Mouse (Mus musculus): ENCODE results near the gene Gm20795. TPM values are rescaled to one million over a fixed set of nuclear protein-coding genes. Genes with fewer than 3 reads are reported as not detected.
"Not testable (repeated sequence)": the region's sequence is repeated elsewhere in the genome, so short reads cannot be mapped to it uniquely, and the experiment has no call there.

Gm20795 gene
- total RNA-seq (2017) = not detected in 3 replicates

GRCm38 (mm10) chrY:40804614-40805013 is at the start of gene Gm20795:
Gene Gm20795 (plus strand): TSS chrY:40804914.
- not testable (repeated sequence) for ATAC-seq (replicated peaks; ENCODE audit: insufficient number of reproducible peaks, low FRiP score, low TSS enrichment, poor library complexity, severe bottlenecking)

GRCm38 (mm10) chrY:40775665-40776064 is 29.0 kb upstream of the Gm20795 start, which contains the start of gene Gm21797:
Gene Gm21797 (minus strand): TSS chrY:40775765.
- ATAC-seq (replicated peaks; ENCODE audit: insufficient number of reproducible peaks, low FRiP score, low TSS enrichment, poor library complexity, severe bottlenecking) = not testable (repeated sequence)

Other genes starting within 250 kb of the Gm20795 start
- gene Gm21852, start 152.9 kb upstream of the Gm20795 start, total RNA-seq (2017) = not detected in 3 replicates
- not detected in 3 replicates for gene Gm21797, start 29.1 kb upstream of the Gm20795 start, total RNA-seq (2017)

Measured in monocyte, adult 5-6 weeks (primary cell).